In the genomic region with DNA sequence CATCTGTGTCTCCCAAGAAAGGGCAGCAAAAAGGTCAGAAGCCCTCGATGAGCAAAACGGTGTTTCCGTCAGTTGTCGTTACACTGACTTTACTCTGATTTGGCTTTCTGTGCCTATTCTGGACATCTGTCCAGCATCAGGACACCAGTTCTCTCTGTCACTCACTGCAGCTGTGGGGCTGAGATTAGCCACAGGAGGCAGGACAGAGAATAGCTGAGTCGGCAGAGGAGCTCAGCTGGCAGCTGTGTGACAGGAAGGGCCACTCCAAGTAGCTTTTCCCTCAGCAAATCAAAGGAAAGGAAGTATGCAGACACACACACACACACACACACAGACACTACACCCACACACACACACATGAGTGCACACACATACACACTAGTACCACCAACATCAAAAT, we compare ENCODE assay signal across 8 mouse cellular contexts. TPM values are rescaled to one million over a fixed set of nuclear protein-coding genes. Genes with fewer than 3 reads are reported as not detected.
A peak's percentile ranks its signal among the peaks of the same experiment; 100 is the strongest.
DNase-seq lines count a peak whose midpoint lies in the region; ATAC-seq lines count a peak whose summit lies in the region.

No protein-coding gene starts in this region.

- H3K4me3 ChIP-seq in midbrain, embryonic 14.5 days (replicated peaks; ENCODE audit: low read depth, low read length), result no peak overlapping the region
- no peak overlapping the region for H3K4me3 ChIP-seq in midbrain, embryonic 11.5 days (ENCODE audit: low read depth, low read length)

- H3K9me3 ChIP-seq in midbrain, embryonic 14.5 days (ENCODE audit: control insufficient read depth, low read length), result no peaks in the 10 kb centered on the region
- no peaks in the 10 kb centered on the region for H3K9me3 ChIP-seq in midbrain, embryonic 11.5 days (ENCODE audit: control insufficient read depth, low read length)

- no peak for ATAC-seq in midbrain, embryonic 14.5 days (ENCODE audit: low FRiP score, low TSS enrichment)
- no peak for ATAC-seq in midbrain, embryonic 11.5 days (ENCODE audit: low FRiP score)

- H3K27me3 ChIP-seq in midbrain, embryonic 14.5 days (ENCODE audit: control insufficient read depth, insufficient read depth, low read length), result no peaks in the 10 kb centered on the region
- H3K27me3 ChIP-seq in midbrain, embryonic 11.5 days (ENCODE audit: control insufficient read depth, insufficient read depth, low read length), result no peaks in the 10 kb centered on the region

- no peaks in the 10 kb centered on the region for H3K36me3 ChIP-seq in midbrain, embryonic 14.5 days (ENCODE audit: control insufficient read depth, insufficient read depth, low read length)
- no peaks in the 10 kb centered on the region for H3K36me3 ChIP-seq in midbrain, embryonic 11.5 days (ENCODE audit: control insufficient read depth, insufficient read depth, low read length)

- H3K4me1 ChIP-seq in midbrain, embryonic 14.5 days (ENCODE audit: control insufficient read depth, insufficient read depth, low read length), result no peaks in the 10 kb centered on the region
- no peaks in the 10 kb centered on the region for H3K4me1 ChIP-seq in midbrain, embryonic 11.5 days (ENCODE audit: control insufficient read depth, insufficient read depth, low read length)

- 36% methylated on average over 5 of the region's 5 CpGs for WGBS in midbrain, embryonic 14.5 days
- WGBS in midbrain, embryonic 11.5 days, result 45% methylated on average over 5 of the region's 5 CpGs

- peak; percentile 10 for DNase-seq in adrenal gland, postnatal 10 days
- DNase-seq in adrenal gland, postnatal 4 days (ENCODE audit: low spot score in 2 of 2), result no peak
- DNase-seq in midbrain, embryonic 14.5 days, result peak; percentile 32
- no peak for DNase-seq in midbrain, embryonic 11.5 days (ENCODE audit: low spot score, missing footprints)
- DNase-seq in kidney, adult 9 months, result peak; percentile 26
- DNase-seq in retina, embryonic 14.5 days (ENCODE audit: low spot score), result peak; percentile 42
- no peak for DNase-seq in spleen, postnatal 36 days (ENCODE audit: low spot score in 2 of 2)
- no peak for DNase-seq in spleen, adult 18-20 months

- no peak overlapping the region for H3K4me2 ChIP-seq in midbrain, embryonic 14.5 days (ENCODE audit: low read length)
- H3K4me2 ChIP-seq in midbrain, embryonic 11.5 days, result no peak overlapping the region

- no peak overlapping the region for H3K27ac ChIP-seq in midbrain, embryonic 14.5 days (replicated peaks; ENCODE audit: low read depth, low read length)
- H3K27ac ChIP-seq in midbrain, embryonic 11.5 days (ENCODE audit: low read depth, low read length), result no peak overlapping the region

- H3K9ac ChIP-seq in midbrain, embryonic 14.5 days (replicated peaks; ENCODE audit: low read length), result no peak overlapping the region
- H3K9ac ChIP-seq in midbrain, embryonic 11.5 days (ENCODE audit: low read length), result no peak overlapping the region

RNA-seq across cellular contexts. Expression of a gene that starts 46.0 kb away (rescaled TPM):
- total RNA-seq in adrenal gland, postnatal 10 days (2021), result 10 to 100 TPM; 15.2 to 15.7 TPM
- total RNA-seq in adrenal gland, postnatal 4 days (2021), result 10 to 100 TPM; 28.4 to 33.3 TPM
- 17.2 and 18.1 TPM in 2 replicates for polyA plus RNA-seq in midbrain, embryonic 14.5 days (2014; fragmentation: Nextera tagmentation; extraction: Ambion mirVana)
- polyA plus RNA-seq in midbrain, embryonic 11.5 days (2014; fragmentation: Nextera tagmentation; extraction: Ambion mirVana), result 9.2 and 9.4 TPM in 2 replicates

Comparison
In these comparisons a context has a peak if more than half of its experiments do, and no peak if none do; other contexts are left out.
1. DNase-seq: peak in adrenal gland, postnatal 10 days (single experiment), midbrain, embryonic 14.5 days (single experiment), kidney, adult 9 months (single experiment) and retina, embryonic 14.5 days (single experiment); none in adrenal gland, postnatal 4 days (0 of 2), midbrain, embryonic 11.5 days (single experiment), spleen, postnatal 36 days (0 of 2) and spleen, adult 18-20 months (0 of 2).